Mouse (Mus musculus): Measurements from ENCODE around the gene Cracr2b. TPM values are rescaled to one million over a fixed set of nuclear protein-coding genes. Genes with fewer than 3 reads are reported as not detected.
A peak's percentile ranks its signal among the peaks of the same experiment; 100 is the strongest.

Cracr2b gene
- polyA plus RNA-seq, 1 experiment from 2014 or later, result 24.9 TPM

GRCm38 (mm10) chr7:141457236-141457635 lies 3.7 kb upstream of the Cracr2b start:
- Histone ChIP-seq H3K4me1 (replicated peaks) (peaks cover 37% of the 10 kb centered on the region), H3K9me3 (replicated peaks) (no peaks in the 10 kb centered on the region), H3K4me2 (no peak overlapping the region), H3K9ac (no peak overlapping the region), H3K4me3 (no peak overlapping the region), H3K27me3 (peaks cover 7% of the 10 kb centered on the region), H3K36me3 (peaks cover 13% of the 10 kb centered on the region; the same call in 1 of the 2 replicates), H3K27ac (no peak overlapping the region)
- ATAC-seq (replicated peaks; ENCODE audit: insufficient number of reproducible peaks, insufficient read depth, low FRiP score, low read depth), result no peak
- WGBS, result 88% methylated on average over 14 of the region's 14 CpGs

- H3K27me3 ChIP-seq, result peaks cover 15% of the 10 kb centered on the region
- H3K4me1 ChIP-seq (replicated peaks), result peaks cover 41% of the 10 kb centered on the region
- no peak for ATAC-seq (replicated peaks; ENCODE audit: insufficient number of reproducible peaks, insufficient read depth, low FRiP score, low read depth)
- no peak overlapping the region for H3K4me2 ChIP-seq
- H3K9ac ChIP-seq, result no peak overlapping the region
- H3K36me3 ChIP-seq, result peaks cover 12% of the 10 kb centered on the region; the same call in 1 of the 2 replicates
- no peak overlapping the region for H3K4me3 ChIP-seq
- 77% methylated on average over 15 of the region's 15 CpGs for WGBS
- H3K9me3 ChIP-seq (replicated peaks), result no peaks in the 10 kb centered on the region
- H3K27ac ChIP-seq, result no peak overlapping the region
Observed at GRCm38 (mm10) chr7:141457986-141458660, 2.8 kb upstream of the Cracr2b start.

- Histone ChIP-seq H3K27ac (no peak overlapping the region), H3K4me2 (no peak overlapping the region), H3K27me3 (peaks cover 20% of the 10 kb centered on the region), H3K4me3 (no peak overlapping the region), H3K9ac (no peak overlapping the region), H3K4me1 (replicated peaks) (peaks cover 45% of the 10 kb centered on the region), H3K9me3 (replicated peaks) (no peaks in the 10 kb centered on the region), H3K36me3 (peaks cover 12% of the 10 kb centered on the region; the same call in 1 of the 2 replicates)
- no peak for ATAC-seq (replicated peaks; ENCODE audit: insufficient number of reproducible peaks, insufficient read depth, low FRiP score, low read depth)
- WGBS, result 88% methylated on average over 11 of the region's 11 CpGs
Observed at GRCm38 (mm10) chr7:141458661-141459060, 2.2 kb upstream of the Cracr2b start.

GRCm38 (mm10) chr7:141459301-141459711 lies 1.6 kb upstream of the Cracr2b start:
- Histone ChIP-seq H3K9me3 (replicated peaks) (no peaks in the 10 kb centered on the region), H3K4me2 (no peak overlapping the region), H3K27ac (no peak overlapping the region), H3K4me1 (replicated peaks) (peaks cover 45% of the 10 kb centered on the region), H3K27me3 (peaks cover 26% of the 10 kb centered on the region), H3K4me3 (no peak overlapping the region), H3K36me3 (peaks cover 12% of the 10 kb centered on the region; the same call in 1 of the 2 replicates), H3K9ac (no peak overlapping the region)
- ATAC-seq (replicated peaks; ENCODE audit: insufficient number of reproducible peaks, insufficient read depth, low FRiP score, low read depth), result no peak
- WGBS, result 87% methylated on average over 17 of the region's 17 CpGs

- H3K9ac ChIP-seq, result no peak overlapping the region
- H3K36me3 ChIP-seq, result peaks cover 12% of the 10 kb centered on the region; the same call in 1 of the 2 replicates
- WGBS, result 64% methylated on average over 5 of the region's 5 CpGs
- H3K9me3 ChIP-seq (replicated peaks), result no peaks in the 10 kb centered on the region
- H3K4me3 ChIP-seq, result no peak overlapping the region
- H3K4me1 ChIP-seq (replicated peaks), result peaks cover 46% of the 10 kb centered on the region
- ATAC-seq (replicated peaks; ENCODE audit: insufficient number of reproducible peaks, insufficient read depth, low FRiP score, low read depth), result no peak
- H3K27me3 ChIP-seq, result peaks cover 33% of the 10 kb centered on the region
- no peak overlapping the region for H3K4me2 ChIP-seq
- no peak overlapping the region for H3K27ac ChIP-seq
Observed at GRCm38 (mm10) chr7:141460001-141460390, 898 bp upstream of the Cracr2b start.

GRCm38 (mm10) chr7:141461521-141462332 lies 833 bp downstream of the Cracr2b start:
- Histone ChIP-seq H3K27me3 (peaks cover 43% of the 10 kb centered on the region), H3K4me2 (peak overlapping the region; percentile 99), H3K27ac (peak overlapping the region; percentile 72), H3K4me3 (peak overlapping the region; percentile 66), H3K9me3 (replicated peaks) (no peaks in the 10 kb centered on the region), H3K36me3 (peaks cover 12% of the 10 kb centered on the region; the same call in 1 of the 2 replicates), H3K9ac (peak overlapping the region; percentile 65), H3K4me1 (replicated peaks) (peaks cover 50% of the 10 kb centered on the region)
- no peak for ATAC-seq (replicated peaks; ENCODE audit: insufficient number of reproducible peaks, insufficient read depth, low FRiP score, low read depth)
- 2% methylated on average over 59 of the region's 59 CpGs for WGBS

GRCm38 (mm10) chr7:141462333-141462821 lies 1.5 kb downstream of the Cracr2b start:
- 18% methylated on average over 5 of the region's 5 CpGs for WGBS
- Histone ChIP-seq H3K9me3 (replicated peaks) (no peaks in the 10 kb centered on the region), H3K9ac (peak overlapping the region; percentile 65), H3K36me3 (peaks cover 12% of the 10 kb centered on the region; the same call in 1 of the 2 replicates), H3K4me2 (peak overlapping the region; percentile 99), H3K27ac (peak overlapping the region; percentile 72; the same call in 1 of the 2 replicates), H3K27me3 (peaks cover 43% of the 10 kb centered on the region), H3K4me3 (peak overlapping the region; percentile 66), H3K4me1 (replicated peaks) (peaks cover 50% of the 10 kb centered on the region)
- no peak for ATAC-seq (replicated peaks; ENCODE audit: insufficient number of reproducible peaks, insufficient read depth, low FRiP score, low read depth)

GRCm38 (mm10) chr7:141463824-141464602 lies 3.1 kb downstream of the Cracr2b start:
- peak overlapping the region; percentile 72 for H3K27ac ChIP-seq
- peaks cover 43% of the 10 kb centered on the region for H3K27me3 ChIP-seq
- no peaks in the 10 kb centered on the region for H3K9me3 ChIP-seq (replicated peaks)
- peak; percentile 15; the same call in 1 of the 2 replicates for ATAC-seq (replicated peaks; ENCODE audit: insufficient number of reproducible peaks, insufficient read depth, low FRiP score, low read depth)
- peak overlapping the region; percentile 35 for H3K4me3 ChIP-seq
- WGBS, result 35% methylated on average over 12 of the region's 12 CpGs
- H3K36me3 ChIP-seq, result peaks cover 7% of the 10 kb centered on the region; the same call in 1 of the 2 replicates
- H3K4me1 ChIP-seq (replicated peaks), result peaks cover 62% of the 10 kb centered on the region
- H3K9ac ChIP-seq, result peak overlapping the region; percentile 18; the same call in 1 of the 2 replicates
- peak overlapping the region; percentile 59 for H3K4me2 ChIP-seq

GRCm38 (mm10) chr7:141464603-141465201 lies 3.8 kb downstream of the Cracr2b start:
- no peak for ATAC-seq (replicated peaks; ENCODE audit: insufficient number of reproducible peaks, insufficient read depth, low FRiP score, low read depth)
- H3K4me1 ChIP-seq (replicated peaks), result peaks cover 69% of the 10 kb centered on the region
- WGBS, result 10% methylated on average over 38 of the region's 38 CpGs

GRCm38 (mm10) chr7:141465388-141466044 lies 4.6 kb downstream of the Cracr2b start:
- Histone ChIP-seq H3K4me2 (peak overlapping the region; percentile 59), H3K4me3 (no peak overlapping the region; the same call in 1 of the 2 replicates), H3K27me3 (peaks cover 43% of the 10 kb centered on the region), H3K27ac (peak overlapping the region; percentile 48; the same call in 1 of the 2 replicates), H3K9me3 (replicated peaks) (no peaks in the 10 kb centered on the region), H3K9ac (peak overlapping the region; percentile 23; the same call in 1 of the 2 replicates), H3K36me3 (peaks cover 11% of the 10 kb centered on the region), H3K4me1 (replicated peaks) (peaks cover 76% of the 10 kb centered on the region)
- ATAC-seq (replicated peaks; ENCODE audit: insufficient number of reproducible peaks, insufficient read depth, low FRiP score, low read depth), result no peak
- WGBS, result 36% methylated on average over 10 of the region's 10 CpGs

More at GRCm38 (mm10) chr7:141464603-141465201, 3.8 kb downstream of the Cracr2b start:
- peak overlapping the region; percentile 59 for H3K4me2 ChIP-seq
- H3K9me3 ChIP-seq (replicated peaks), result no peaks in the 10 kb centered on the region
- peaks cover 3% of the 10 kb centered on the region; the same call in 1 of the 2 replicates for H3K36me3 ChIP-seq
- H3K27ac ChIP-seq, result peak overlapping the region; percentile 40
- H3K27me3 ChIP-seq, result peaks cover 43% of the 10 kb centered on the region
- peak overlapping the region; percentile 35 for H3K4me3 ChIP-seq
- H3K9ac ChIP-seq, result peak overlapping the region; percentile 18; the same call in 1 of the 2 replicates
